In the genomic region with DNA sequence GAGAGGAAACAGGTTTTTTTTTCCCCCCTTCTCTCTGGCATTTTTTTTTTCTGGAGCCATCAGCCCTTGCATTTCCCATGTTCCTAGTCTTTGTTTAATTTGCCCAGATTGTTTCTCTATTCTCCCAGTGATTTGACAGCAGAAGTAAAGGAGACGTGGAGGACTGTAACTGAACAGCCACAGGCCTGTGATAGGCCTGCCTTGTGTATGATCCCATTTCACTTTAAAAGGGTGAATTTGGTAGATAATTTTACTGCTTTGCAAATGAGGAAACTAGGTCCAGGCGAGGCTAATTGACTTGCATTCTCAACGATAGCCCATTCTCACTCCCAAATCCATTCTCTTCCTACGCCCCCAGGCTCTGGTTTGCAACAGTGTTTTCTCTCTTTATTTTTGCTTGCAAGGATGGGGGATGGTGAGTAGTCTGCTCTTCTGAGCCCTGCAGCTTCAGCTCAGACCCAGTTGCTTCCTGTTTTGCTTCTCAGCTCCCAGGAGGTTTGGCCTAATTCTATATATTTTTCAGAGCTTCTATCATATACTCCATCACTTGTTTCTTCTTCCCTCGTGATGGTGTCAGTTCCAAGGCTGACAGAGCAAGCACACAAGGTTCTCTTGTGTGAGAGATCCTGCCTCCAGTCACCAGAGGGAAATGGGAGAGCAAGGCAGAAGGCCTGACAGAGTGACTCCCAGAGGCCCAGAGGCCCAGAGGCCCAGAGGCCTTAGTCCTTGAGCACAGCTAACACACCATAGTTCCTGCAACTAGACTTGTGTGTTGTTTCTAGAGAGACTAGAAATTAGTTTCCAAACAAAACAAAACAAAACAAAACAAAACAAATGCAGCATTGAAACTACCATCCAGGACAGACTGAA, we compare ENCODE assay signal across 7 mouse cellular contexts.
DNase-seq lines count a peak whose midpoint lies in the region; ATAC-seq lines count a peak whose summit lies in the region.

No protein-coding gene starts in this region.

- no peaks in the 10 kb centered on the region for H3K27me3 ChIP-seq in heart, embryonic 16.5 days (ENCODE audit: control insufficient read depth, insufficient read depth, low read length)
- no peaks in the 10 kb centered on the region for H3K27me3 ChIP-seq in neural tube, embryonic 13.5 days

- peak overlapping the region; percentile 41 for H3K27ac ChIP-seq in heart, embryonic 16.5 days (ENCODE audit: low read length)
- H3K27ac ChIP-seq in neural tube, embryonic 13.5 days (replicated peaks), result peak overlapping the region; percentile 67

- peaks cover 5% of the 10 kb centered on the region for H3K4me1 ChIP-seq in heart, embryonic 16.5 days (ENCODE audit: control insufficient read depth, insufficient read depth, low read length)
- H3K4me1 ChIP-seq in neural tube, embryonic 13.5 days (replicated peaks), result peaks cover 24% of the 10 kb centered on the region

- no peaks in the 10 kb centered on the region for H3K36me3 ChIP-seq in heart, embryonic 16.5 days (ENCODE audit: control insufficient read depth, insufficient read depth)
- no peaks in the 10 kb centered on the region for H3K36me3 ChIP-seq in neural tube, embryonic 13.5 days

- no peak overlapping the region for H3K4me3 ChIP-seq in heart, embryonic 16.5 days (ENCODE audit: low read length)
- no peak overlapping the region for H3K4me3 ChIP-seq in neural tube, embryonic 13.5 days

- H3K9me3 ChIP-seq in heart, embryonic 16.5 days (replicated peaks; ENCODE audit: control insufficient read depth, low read length), result no peaks in the 10 kb centered on the region
- no peaks in the 10 kb centered on the region for H3K9me3 ChIP-seq in neural tube, embryonic 13.5 days

- H3K9ac ChIP-seq in heart, embryonic 16.5 days (ENCODE audit: low read length), result no peak overlapping the region
- H3K9ac ChIP-seq in neural tube, embryonic 13.5 days, result no peak overlapping the region

- no peak overlapping the region for H3K4me2 ChIP-seq in heart, embryonic 16.5 days (ENCODE audit: low read depth, low read length)
- no peak overlapping the region for H3K4me2 ChIP-seq in neural tube, embryonic 13.5 days

- DNase-seq in retina, postnatal 1 day, result peak; percentile 43
- no peak for DNase-seq in retina, embryonic 14.5 days (ENCODE audit: low spot score)
- DNase-seq in embryo, embryonic 10.5 days (ENCODE audit: low spot score), result peak; percentile 21
- DNase-seq in right cerebral cortex, adult 18-20 months, result no peak
- DNase-seq in right cerebral cortex, postnatal 14 days, result no peak

- peak; percentile 63; the same call in 1 of the 2 replicates for ATAC-seq in heart, embryonic 16.5 days (replicated peaks; ENCODE audit: extremely low read depth, insufficient read depth, low FRiP score)
- ATAC-seq in neural tube, embryonic 13.5 days (ENCODE audit: low read depth), result no peak

- WGBS in heart, embryonic 16.5 days, result 58% methylated on average over 5 of the region's 5 CpGs
- 18% methylated on average over 5 of the region's 5 CpGs for WGBS in neural tube, embryonic 13.5 days

Comparison
In these comparisons a context has a peak if more than half of its experiments do, and no peak if none do; other contexts are left out.
1. DNase-seq: peak in retina, postnatal 1 day (single experiment) and embryo, embryonic 10.5 days (single experiment); none in retina, embryonic 14.5 days (single experiment), right cerebral cortex, adult 18-20 months (single experiment) and right cerebral cortex, postnatal 14 days (single experiment).